Mouse (Mus musculus) olfactory bulb, adult 2 months (tissue): Measurements from ENCODE around the gene Lrpprc. TPM values are rescaled to one million over a fixed set of nuclear protein-coding genes. Genes with fewer than 3 reads are reported as not detected.

ENCODE experiments used
- H3K27ac ChIP-seq: fragments of 200-500 bp; 2 replicates; pipeline ENCODE4 v1.5.1; 2012; ENCODE audit warnings: low read depth, low read length; ENCODE audit not compliant: insufficient read depth
- H3K4me1 ChIP-seq: fragments of 200-500 bp; 2 replicates; pipeline ENCODE4 v1.6.1; 2012; ENCODE audit warnings: low read length; ENCODE audit not compliant: control insufficient read depth, insufficient read depth
- H3K4me3 ChIP-seq: fragments of 200-500 bp; 2 replicates; pipeline ENCODE4 v1.5.1; 2012; ENCODE audit warnings: mild to moderate bottlenecking, low read depth, low read length, moderate library complexity; ENCODE audit not compliant: insufficient read depth
- CTCF ChIP-seq: fragments of 200-500 bp; IDR thresholded peaks from 2 replicates; pipeline ENCODE4 v1.5.1; 2012; ENCODE audit warnings: low read depth, mild to moderate bottlenecking, low read length, moderate library complexity; ENCODE audit not compliant: insufficient read depth
- POLR2A ChIP-seq: fragments of 200-500 bp; IDR thresholded peaks from 2 replicates; pipeline ENCODE4 v1.6.1; 2012; ENCODE audit warnings: mild to moderate bottlenecking, low read depth, low read length, moderate library complexity; ENCODE audit not compliant: insufficient read depth
- WGBS: fragments of 180-500 bp; shearing (Covaris S2); methylation state at CpG from one replicate; pipeline ENCODE4 v1.1.7; 2018; 5-methylcytosine and 5-hydroxymethylcytosine counted together
- polyA plus RNA-seq: library from polyadenylated mRNA; stranded (reverse); fragments of >200 nt; gene quantifications from 2 replicates; pipeline ENCODE4 v1.2.4, GENCODE M21; 2012; ENCODE audit warnings: low replicate concordance; ENCODE audit not compliant: missing spikeins, insufficient read depth, insufficient read length

Gene Lrpprc
- polyA plus RNA-seq, 1 experiment, result not detected

DNA sequence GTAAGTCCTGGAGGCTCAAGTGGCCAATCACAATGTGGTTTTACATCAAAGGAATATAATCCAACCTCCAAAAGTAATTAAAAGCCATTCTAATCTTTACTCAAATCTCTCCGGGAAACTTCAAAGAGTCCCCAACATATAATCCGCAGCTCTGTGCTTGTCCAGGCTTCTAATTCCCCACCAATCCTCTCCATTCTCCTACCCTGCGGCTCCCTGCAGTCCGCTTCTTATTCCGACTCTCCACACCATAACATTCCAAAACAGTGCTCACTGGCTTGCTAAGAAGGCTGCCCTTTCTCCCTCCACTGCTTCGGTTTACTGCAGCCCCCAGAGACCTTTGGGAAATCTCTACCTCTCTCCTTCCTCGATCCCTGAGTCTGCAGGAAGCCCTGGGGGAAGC is 116.5 kb downstream of the Lrpprc start:
- H3K4me1 ChIP-seq, result peaks cover 10% of the 10 kb centered on the region
- no peak overlapping the region for H3K27ac ChIP-seq
- 58% methylated on average over 7 of the region's 7 CpGs for WGBS
- no peak overlapping the region for H3K4me3 ChIP-seq
- TF ChIP-seq POLR2A (no peak), CTCF (no peak)

DNA sequence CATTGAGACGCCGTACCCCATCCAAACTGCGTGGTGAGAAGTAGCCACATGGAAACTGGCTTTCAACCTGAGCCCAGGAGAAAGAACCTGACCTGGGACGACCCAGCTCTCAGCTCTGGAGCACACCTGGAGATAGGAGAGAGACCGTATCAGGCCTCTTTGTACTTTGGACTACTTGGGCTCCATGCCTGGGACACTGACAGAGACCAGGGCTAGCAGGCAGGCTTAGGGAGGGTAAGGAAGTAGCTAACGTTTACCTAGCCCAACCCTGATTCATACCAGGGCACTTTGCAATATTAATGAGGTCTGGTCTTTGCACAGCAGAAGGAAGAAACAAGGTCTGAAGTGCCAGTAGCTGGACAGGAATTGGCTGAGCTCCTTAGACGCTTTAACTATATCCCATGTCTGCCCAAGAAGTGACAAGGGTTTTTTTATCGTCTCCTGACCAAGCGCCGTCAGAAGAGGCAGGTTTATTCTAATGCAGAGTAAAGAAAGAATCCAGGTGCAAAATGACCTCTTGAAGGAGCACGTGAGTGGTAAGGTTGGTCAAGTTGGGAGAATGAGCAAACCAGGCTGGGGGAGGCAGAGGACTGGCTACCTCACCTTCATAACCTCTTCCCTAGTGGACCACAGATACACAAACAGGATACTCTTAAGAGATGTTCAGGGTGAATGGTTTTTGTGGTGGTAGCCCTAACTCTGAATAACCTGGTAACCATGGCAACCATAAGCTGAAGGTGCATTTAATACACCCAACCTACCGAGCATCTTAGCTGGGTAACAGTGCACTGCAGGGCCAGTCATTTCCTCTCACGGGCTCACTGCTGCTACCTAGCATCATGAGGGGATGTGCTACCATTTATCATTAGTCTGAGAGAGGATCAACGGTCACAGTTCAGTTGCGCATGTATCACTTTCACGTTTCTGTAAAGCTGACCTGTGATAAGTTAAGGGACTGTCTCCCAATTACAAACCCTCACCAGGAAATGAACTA is 117.9 kb downstream of the Lrpprc start:
- Histone ChIP-seq H3K27ac (no peak overlapping the region), H3K4me3 (no peak overlapping the region), H3K4me1 (peaks cover 10% of the 10 kb centered on the region)
- WGBS, result 82% methylated on average over 16 of the region's 16 CpGs
- TF ChIP-seq CTCF (no peak), POLR2A (no peak)

DNA sequence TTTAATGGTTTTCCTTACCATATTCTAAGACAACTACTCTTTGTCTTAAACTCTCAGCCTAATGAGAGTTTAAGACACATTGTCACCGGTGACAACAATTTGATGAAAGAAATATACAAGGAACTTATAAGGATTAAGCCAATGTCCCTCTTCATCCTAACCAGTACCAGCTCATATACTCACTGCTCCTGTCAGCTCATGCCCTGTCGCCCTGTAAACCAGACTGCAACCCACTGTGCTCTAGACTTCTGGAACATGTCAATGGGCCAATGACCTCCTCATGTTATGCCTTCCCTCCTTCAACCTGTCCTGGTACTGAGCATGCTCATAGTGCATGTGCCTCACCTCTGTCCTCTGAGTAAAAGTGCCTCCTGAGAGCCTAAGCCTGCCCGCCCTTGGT is 122.7 kb downstream of the Lrpprc start:
- 91% methylated on average over 3 of the region's 3 CpGs for WGBS
- no peak for TF ChIP-seq POLR2A
- TF ChIP-seq CTCF, result no peak
- H3K27ac ChIP-seq, result no peak overlapping the region
- peaks cover 5% of the 10 kb centered on the region; the same call in 1 of the 2 replicates for H3K4me1 ChIP-seq
- no peak overlapping the region for H3K4me3 ChIP-seq

DNA sequence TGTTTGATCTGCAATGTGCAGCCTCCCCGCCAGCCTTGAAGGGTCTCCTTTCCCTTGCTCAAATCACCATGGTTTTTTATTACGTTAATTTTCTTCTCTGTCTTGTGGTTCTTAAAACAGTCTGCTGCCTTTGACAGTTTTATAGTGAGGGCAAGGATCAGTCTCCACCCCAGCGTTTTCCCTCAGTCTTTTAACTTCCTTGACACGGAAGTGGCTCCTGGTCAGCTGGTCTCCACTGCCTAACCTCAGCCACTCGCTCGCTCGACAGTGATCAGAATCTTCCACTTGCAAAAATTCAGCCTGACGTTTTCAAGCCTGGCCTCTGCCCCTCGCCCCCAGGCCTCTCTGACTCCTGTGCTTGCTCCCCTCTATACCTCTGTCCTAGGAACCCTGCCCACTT is 124.9 kb downstream of the Lrpprc start:
- WGBS, result 74% methylated on average over 9 of the region's 9 CpGs
- Histone ChIP-seq H3K27ac (no peak overlapping the region), H3K4me1 (peaks cover 5% of the 10 kb centered on the region; the same call in 1 of the 2 replicates), H3K4me3 (no peak overlapping the region)
- no peak for TF ChIP-seq POLR2A
- no peak for TF ChIP-seq CTCF

DNA sequence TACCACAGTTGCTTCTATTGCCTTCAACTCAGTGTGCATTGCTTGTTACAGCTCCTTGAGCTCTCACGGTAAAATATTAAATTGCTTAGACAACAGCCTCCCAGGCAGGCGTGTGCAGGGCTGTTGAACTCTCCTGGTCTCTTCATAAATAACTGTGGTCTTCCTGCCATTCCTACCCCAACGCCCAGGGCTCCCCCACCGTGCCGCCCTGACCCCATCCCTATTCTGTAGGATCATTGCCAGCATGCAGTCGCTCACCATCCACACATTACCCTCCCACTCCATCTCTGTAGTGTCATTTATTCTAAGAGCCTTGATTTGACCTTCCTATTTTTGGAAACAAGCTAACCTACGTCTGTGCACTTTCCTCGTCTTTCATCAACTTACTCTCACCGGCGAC is 125.5 kb downstream of the Lrpprc start:
- Histone ChIP-seq H3K27ac (no peak overlapping the region), H3K4me3 (no peak overlapping the region), H3K4me1 (peaks cover 5% of the 10 kb centered on the region; the same call in 1 of the 2 replicates)
- 45% methylated on average over 10 of the region's 10 CpGs for WGBS
- TF ChIP-seq POLR2A (no peak), CTCF (no peak)

DNA sequence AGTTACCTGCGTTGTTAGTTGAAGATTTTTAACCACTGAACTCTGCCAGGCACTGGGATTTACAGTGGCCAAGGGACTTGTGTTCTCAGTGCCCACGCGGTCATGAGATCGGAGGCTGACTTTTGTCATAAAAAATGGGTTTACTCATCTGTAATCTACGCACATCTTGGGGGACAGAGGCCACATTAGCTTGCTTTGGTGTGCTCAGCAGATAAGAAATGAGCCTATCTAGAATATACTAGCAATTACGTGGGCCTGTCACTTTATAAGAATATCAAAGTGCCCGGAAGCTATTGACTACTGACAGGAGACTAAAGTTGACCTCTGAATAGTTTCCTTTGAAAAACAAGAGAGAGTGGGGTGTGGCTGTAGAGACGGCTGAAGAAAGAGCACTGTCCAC is 131.6 kb downstream of the Lrpprc start:
- 86% methylated on average over 8 of the region's 8 CpGs for WGBS
- TF ChIP-seq CTCF, result no peak
- no peak for TF ChIP-seq POLR2A
- H3K4me1 ChIP-seq, result peaks cover 5% of the 10 kb centered on the region; the same call in 1 of the 2 replicates
- H3K4me3 ChIP-seq, result no peak overlapping the region
- no peak overlapping the region for H3K27ac ChIP-seq

DNA sequence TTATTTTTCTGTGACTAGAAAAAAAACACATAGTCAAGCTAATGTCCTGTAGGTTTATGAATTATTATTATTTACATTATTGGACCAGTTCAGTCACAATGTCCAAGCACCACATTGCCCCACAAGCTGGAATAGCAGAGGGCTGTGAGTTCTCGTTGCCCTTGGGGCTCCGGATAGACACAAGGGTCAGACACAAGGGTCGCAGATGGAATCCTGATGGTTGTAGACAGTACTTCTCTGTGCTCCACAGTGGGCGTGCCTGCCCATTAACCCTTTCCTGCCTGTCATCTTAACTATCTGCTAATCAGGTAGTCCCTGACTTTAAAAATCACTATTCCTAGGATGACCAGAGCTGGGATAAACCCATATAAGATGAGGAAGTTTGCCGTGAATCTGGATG is 132.4 kb downstream of the Lrpprc start:
- WGBS, result 66% methylated on average over 5 of the region's 5 CpGs
- Histone ChIP-seq H3K4me1 (peaks cover 5% of the 10 kb centered on the region; the same call in 1 of the 2 replicates), H3K4me3 (no peak overlapping the region), H3K27ac (no peak overlapping the region)
- no peak for TF ChIP-seq POLR2A
- no peak for TF ChIP-seq CTCF

DNA sequence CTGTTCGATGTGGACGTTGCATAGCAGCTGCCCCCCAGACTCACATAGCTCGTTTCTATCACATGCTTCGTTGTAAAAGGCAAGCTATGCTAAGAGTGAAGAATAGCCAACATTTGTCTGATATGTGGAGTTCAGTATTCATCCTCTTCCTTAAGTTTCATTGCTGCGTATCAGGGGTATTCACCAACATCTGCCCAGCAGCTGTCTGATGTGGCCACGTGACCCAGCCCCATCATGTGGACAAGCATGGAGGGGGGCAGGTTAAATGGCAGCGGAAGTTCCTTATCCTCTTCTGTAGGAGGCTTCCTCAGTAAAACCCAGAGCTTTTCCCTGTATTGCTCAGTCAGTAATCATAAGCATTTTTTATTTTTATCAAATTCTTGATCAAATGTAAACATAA is 132.8 kb downstream of the Lrpprc start:
- TF ChIP-seq CTCF (no peak), POLR2A (no peak)
- H3K27ac ChIP-seq, result no peak overlapping the region
- H3K4me1 ChIP-seq, result peaks cover 5% of the 10 kb centered on the region; the same call in 1 of the 2 replicates
- 75% methylated on average over 7 of the region's 7 CpGs for WGBS
- H3K4me3 ChIP-seq, result no peak overlapping the region

DNA sequence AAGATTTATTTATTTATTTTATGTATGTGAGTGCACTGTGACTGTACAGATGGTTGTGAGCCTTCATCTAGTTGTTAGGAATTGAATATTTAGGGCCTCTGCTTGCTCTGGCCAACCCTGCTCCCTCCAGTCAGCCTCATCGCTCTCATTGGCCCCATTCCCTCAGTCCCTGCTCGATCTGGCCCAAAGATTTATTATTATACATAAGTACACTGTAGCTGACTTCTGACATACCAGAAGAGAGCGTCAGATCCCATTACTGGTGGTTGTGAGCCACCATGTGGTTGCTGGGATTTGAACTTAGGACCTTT is 133.2 kb downstream of the Lrpprc start:
- H3K4me1 ChIP-seq, result peaks cover 5% of the 10 kb centered on the region; the same call in 1 of the 2 replicates
- no peak for TF ChIP-seq POLR2A
- TF ChIP-seq CTCF, result no peak
- no peak overlapping the region for H3K27ac ChIP-seq
- 79% methylated on average over 3 of the region's 3 CpGs for WGBS
- H3K4me3 ChIP-seq, result no peak overlapping the region
